Mouse (Mus musculus) ES-E14 (cell line): ENCODE results near the gene Smok2a.
"Not testable (repeated sequence)": the region's sequence is repeated elsewhere in the genome, so short reads cannot be mapped to it uniquely, and the experiment has no call there.

ENCODE experiments used
- CHD2 ChIP-seq: IDR thresholded peaks from 2 replicates; pipeline ENCODE4 v1.6.1; 2014; ENCODE audit warnings: mild to moderate bottlenecking, low read depth, low read length, inconsistent platforms
- HCFC1 ChIP-seq: IDR thresholded peaks from 2 replicates; pipeline ENCODE4 v1.6.1; 2012; ENCODE audit warnings: low read length, inconsistent platforms, borderline replicate concordance; ENCODE audit not compliant: insufficient read depth
- MAFK ChIP-seq: IDR thresholded peaks from 2 replicates; pipeline ENCODE4 v1.6.1; 2014; ENCODE audit warnings: mild to moderate bottlenecking, low read depth, low read length, inconsistent platforms; ENCODE audit not compliant: insufficient read depth
- ZC3H11A ChIP-seq: IDR thresholded peaks from 2 replicates; pipeline ENCODE4 v1.6.1; 2012; ENCODE audit warnings: low read depth, mild to moderate bottlenecking, inconsistent platforms, low read length, borderline replicate concordance
- ZNF384 ChIP-seq: IDR thresholded peaks from 2 replicates; pipeline ENCODE4 v1.6.1; 2012; ENCODE audit warnings: low read depth, low read length, inconsistent platforms

DNA sequence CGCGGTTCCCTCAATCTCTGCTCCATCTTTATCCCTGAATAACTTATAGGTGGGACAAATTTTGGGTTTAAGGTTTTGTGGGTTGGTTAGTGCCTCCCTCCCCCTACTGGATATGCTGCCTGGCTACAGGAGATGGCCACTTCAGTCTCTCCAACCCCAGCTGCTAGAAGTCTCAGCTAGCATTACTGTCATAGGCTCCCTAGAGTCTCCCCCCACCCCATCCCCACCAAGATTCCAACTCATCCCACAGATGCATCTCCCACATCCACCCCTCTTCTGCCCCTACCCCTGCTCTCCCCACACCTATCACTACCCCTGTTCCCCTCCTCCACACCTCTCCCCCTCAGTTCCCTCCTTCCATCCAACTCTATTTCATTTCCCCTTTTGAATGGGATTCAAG is 933 bp downstream of the Smok2a start:
- TF ChIP-seq ZNF384, MAFK, CHD2, ZC3H11A, HCFC1: not testable (repeated sequence)
